8 mouse cellular contexts compared by ENCODE assay signal in genomic region chr11:97040301-97041021, GRCm38 (mm10). TPM values are rescaled to one million over a fixed set of nuclear protein-coding genes. Genes with fewer than 3 reads are reported as not detected.
DNase-seq lines count a peak whose midpoint lies in the region; ATAC-seq and TF ChIP-seq lines count a peak whose summit lies in the region.

No protein-coding gene starts in this region.

- DNase-seq in kidney, adult 11 months, result no peak
- no peak for DNase-seq in ovary, adult 18-20 months (ENCODE audit: low spot score)
- DNase-seq in adrenal gland, postnatal 14 days, result no peak
- DNase-seq in urinary bladder, postnatal 36 days (ENCODE audit: low spot score in 2 of 2), result no peak

- H3K27ac ChIP-seq in kidney, embryonic 15.5 days, result no peak overlapping the region
- no peak overlapping the region for H3K27ac ChIP-seq in embryonic facial prominence, embryonic 12.5 days
- H3K27ac ChIP-seq in intestine, embryonic 15.5 days, result no peak overlapping the region

- peaks cover 20% of the 10 kb centered on the region for H3K36me3 ChIP-seq in kidney, embryonic 15.5 days
- H3K36me3 ChIP-seq in embryonic facial prominence, embryonic 12.5 days, result peaks cover 12% of the 10 kb centered on the region
- peaks cover 4% of the 10 kb centered on the region; the same call in 1 of the 2 replicates for H3K36me3 ChIP-seq in intestine, embryonic 15.5 days
- H3K36me3 ChIP-seq in myocyte (ENCODE audit: control insufficient read depth, insufficient read depth), result peaks cover 1% of the 10 kb centered on the region

- ATAC-seq in kidney, embryonic 15.5 days (replicated peaks; ENCODE audit: low FRiP score), result no peak
- ATAC-seq in embryonic facial prominence, embryonic 12.5 days (ENCODE audit: insufficient number of reproducible peaks, insufficient read depth, low FRiP score, low TSS enrichment), result no peak
- no peak for ATAC-seq in intestine, embryonic 15.5 days

- peak overlapping the region; percentile 89 for H3K4me3 ChIP-seq in kidney, embryonic 15.5 days (replicated peaks)
- peak overlapping the region; percentile 83 for H3K4me3 ChIP-seq in embryonic facial prominence, embryonic 12.5 days
- peak overlapping the region; percentile 63 for H3K4me3 ChIP-seq in intestine, embryonic 15.5 days (replicated peaks)
- H3K4me3 ChIP-seq in myocyte, result peak overlapping the region; percentile 71

- no peak overlapping the region for H3ac ChIP-seq in myocyte (ENCODE audit: control insufficient read depth, insufficient read length)

- H3K9ac ChIP-seq in kidney, embryonic 15.5 days, result peak overlapping the region; percentile 50
- no peak overlapping the region for H3K9ac ChIP-seq in embryonic facial prominence, embryonic 12.5 days
- H3K9ac ChIP-seq in intestine, embryonic 15.5 days, result no peak overlapping the region

- TF ChIP-seq POLR2A in myocyte (IDR thresholded peaks at IDR 0.05; ENCODE audit: insufficient read length, low read depth), result no peak

- WGBS in kidney, embryonic 15.5 days, result 49% methylated on average over 12 of the region's 12 CpGs
- 49% methylated on average over 12 of the region's 12 CpGs for WGBS in embryonic facial prominence, embryonic 12.5 days
- WGBS in intestine, embryonic 15.5 days, result 42% methylated on average over 12 of the region's 12 CpGs

- no peaks in the 10 kb centered on the region for H3K27me3 ChIP-seq in kidney, embryonic 15.5 days
- no peaks in the 10 kb centered on the region for H3K27me3 ChIP-seq in embryonic facial prominence, embryonic 12.5 days
- H3K27me3 ChIP-seq in intestine, embryonic 15.5 days (replicated peaks), result no peaks in the 10 kb centered on the region
- H3K27me3 ChIP-seq in myocyte (ENCODE audit: control insufficient read depth, insufficient read depth, insufficient read length), result no peaks in the 10 kb centered on the region

- H3K4me2 ChIP-seq in kidney, embryonic 15.5 days, result peak overlapping the region; percentile 85
- peak overlapping the region; percentile 71 for H3K4me2 ChIP-seq in embryonic facial prominence, embryonic 12.5 days (replicated peaks)
- peak overlapping the region; percentile 90 for H3K4me2 ChIP-seq in intestine, embryonic 15.5 days (replicated peaks)
- H3K4me2 ChIP-seq in myocyte (ENCODE audit: low read depth), result peak overlapping the region; percentile 98

- H3K9me3 ChIP-seq in kidney, embryonic 15.5 days (replicated peaks), result no peaks in the 10 kb centered on the region; the same call in 1 of the 2 replicates
- H3K9me3 ChIP-seq in embryonic facial prominence, embryonic 12.5 days, result no peaks in the 10 kb centered on the region
- no peaks in the 10 kb centered on the region for H3K9me3 ChIP-seq in intestine, embryonic 15.5 days

- peaks cover 26% of the 10 kb centered on the region for H3K4me1 ChIP-seq in kidney, embryonic 15.5 days
- H3K4me1 ChIP-seq in embryonic facial prominence, embryonic 12.5 days, result peaks cover 7% of the 10 kb centered on the region
- peaks cover 8% of the 10 kb centered on the region for H3K4me1 ChIP-seq in intestine, embryonic 15.5 days (replicated peaks)

- H3K79me2 ChIP-seq in myocyte (ENCODE audit: control insufficient read depth, insufficient read depth), result peaks cover 26% of the 10 kb centered on the region

TF ChIP-seq in myocyte, 11 proteins besides CTCF, POLR2A, EP300 and RAD21:
- TF ChIP-seq REST (IDR thresholded peaks at IDR 0.05; ENCODE audit: insufficient read depth, insufficient read length) (no peak), MYOD1 (IDR thresholded peaks at IDR 0.05; ENCODE audit: control insufficient read depth in 1 of 3, insufficient read length in 2 of 3, low read depth in 2 of 3) (no peak), MAX (IDR thresholded peaks at IDR 0.05; ENCODE audit: low read depth) (no peak), E2F4 (IDR thresholded peaks at IDR 0.05; ENCODE audit: insufficient read depth) (no peak), CEBPB (IDR thresholded peaks at IDR 0.05; ENCODE audit: insufficient read depth, poor library complexity, severe bottlenecking) (no peak), MYOG (IDR thresholded peaks at IDR 0.05; ENCODE audit: control insufficient read depth in 1 of 3, insufficient read depth in 1 of 3, insufficient read length in 2 of 3, low read depth in 2 of 3) (no peak)

RNA-seq across cellular contexts. Expression of gene Lrrc46, which starts 0.7 kb away (rescaled TPM):
- 1.0 and 1.5 TPM in 2 replicates for polyA plus RNA-seq in kidney, embryonic 15.5 days (2015; fragmentation: Nextera tagmentation; extraction: Ambion mirVana)
- polyA plus RNA-seq in embryonic facial prominence, embryonic 12.5 days (2016; fragmentation: Nextera tagmentation; extraction: Ambion mirVana), result 0.87 and 0.89 TPM in 2 replicates
- polyA plus RNA-seq in intestine, embryonic 15.5 days (2015; fragmentation: Nextera tagmentation; extraction: Ambion mirVana), result 0.40 and 0.45 TPM in 2 replicates
- polyA plus RNA-seq in myocyte (2012; fragmentation: generic; extraction: Trizol), result 1.4 TPM
- 0.93 and 0.94 TPM in 2 replicates for total RNA-seq in adrenal gland, postnatal 14 days (2021)

RNA-seq across cellular contexts. Expression of gene Mrpl10, which starts 0.9 kb away (rescaled TPM):
- polyA plus RNA-seq in kidney, embryonic 15.5 days (2015; fragmentation: Nextera tagmentation; extraction: Ambion mirVana), result 90.0 and 91.3 TPM in 2 replicates
- 79.9 and 81.6 TPM in 2 replicates for polyA plus RNA-seq in embryonic facial prominence, embryonic 12.5 days (2016; fragmentation: Nextera tagmentation; extraction: Ambion mirVana)
- polyA plus RNA-seq in intestine, embryonic 15.5 days (2015; fragmentation: Nextera tagmentation; extraction: Ambion mirVana), result 86.9 and 88.7 TPM in 2 replicates
- polyA plus RNA-seq in myocyte (2012; fragmentation: generic; extraction: Trizol), result 66.0 TPM
- 124 and 130 TPM in 2 replicates for total RNA-seq in adrenal gland, postnatal 14 days (2021)

RNA-seq across cellular contexts. Expression of gene Osbpl7, which starts 10.0 kb away (rescaled TPM):
- polyA plus RNA-seq in kidney, embryonic 15.5 days (2015; fragmentation: Nextera tagmentation; extraction: Ambion mirVana), result 8.8 and 12.7 TPM in 2 replicates
- polyA plus RNA-seq in embryonic facial prominence, embryonic 12.5 days (2016; fragmentation: Nextera tagmentation; extraction: Ambion mirVana), result 7.9 and 10.8 TPM in 2 replicates
- polyA plus RNA-seq in intestine, embryonic 15.5 days (2015; fragmentation: Nextera tagmentation; extraction: Ambion mirVana), result 9.1 and 11.1 TPM in 2 replicates
- 1.4 TPM for polyA plus RNA-seq in myocyte (2012; fragmentation: generic; extraction: Trizol)
- 8.0 and 10.1 TPM in 2 replicates for total RNA-seq in adrenal gland, postnatal 14 days (2021)

RNA-seq across cellular contexts. Expression of gene Scrn2, which starts 10.7 kb away (rescaled TPM):
- 38.2 and 38.8 TPM in 2 replicates for polyA plus RNA-seq in kidney, embryonic 15.5 days (2015; fragmentation: Nextera tagmentation; extraction: Ambion mirVana)
- polyA plus RNA-seq in embryonic facial prominence, embryonic 12.5 days (2016; fragmentation: Nextera tagmentation; extraction: Ambion mirVana), result 30.5 and 30.6 TPM in 2 replicates
- 18.1 and 21.9 TPM in 2 replicates for polyA plus RNA-seq in intestine, embryonic 15.5 days (2015; fragmentation: Nextera tagmentation; extraction: Ambion mirVana)
- 22.4 TPM for polyA plus RNA-seq in myocyte (2012; fragmentation: generic; extraction: Trizol)
- total RNA-seq in adrenal gland, postnatal 14 days (2021), result 15.9 and 18.3 TPM in 2 replicates

RNA-seq across cellular contexts. Expression of gene Sp6, which starts 27.3 kb away (rescaled TPM):
- 1.4 and 1.5 TPM in 2 replicates for polyA plus RNA-seq in kidney, embryonic 15.5 days (2015; fragmentation: Nextera tagmentation; extraction: Ambion mirVana)
- 1.3 and 2.2 TPM in 2 replicates for polyA plus RNA-seq in embryonic facial prominence, embryonic 12.5 days (2016; fragmentation: Nextera tagmentation; extraction: Ambion mirVana)
- polyA plus RNA-seq in intestine, embryonic 15.5 days (2015; fragmentation: Nextera tagmentation; extraction: Ambion mirVana), result 0.29 and 0.30 TPM in 2 replicates
- polyA plus RNA-seq in myocyte (2012; fragmentation: generic; extraction: Trizol), result 6.0 TPM
- 0.22 and 0.30 TPM in 2 replicates for total RNA-seq in adrenal gland, postnatal 14 days (2021)
